Mouse (Mus musculus) thymus, adult 2 months (tissue): ENCODE data around the gene Klf1.

Experiments
- CTCF ChIP-seq: fragments of 200-500 bp; IDR thresholded peaks from 2 replicates; pipeline ENCODE4 v1.5.1; 2012; ENCODE audit warnings: mild to moderate bottlenecking, control low read depth, low read length, moderate library complexity, borderline replicate concordance; ENCODE audit not compliant: control insufficient read depth, poor library complexity, insufficient read depth; ENCODE audit errors: extremely low read depth
- POLR2A ChIP-seq: fragments of 200-500 bp; IDR thresholded peaks from 2 replicates; pipeline ENCODE4 v1.6.1; 2012; ENCODE audit warnings: mild to moderate bottlenecking, low read length, control low read depth, moderate library complexity; ENCODE audit not compliant: control insufficient read depth, poor library complexity, insufficient read depth; ENCODE audit errors: extremely low read depth

GRCm38 (mm10) chr8:84917781-84918180 lies 16.1 kb downstream of the Klf1 start:
- TF ChIP-seq CTCF, result no peak
- TF ChIP-seq POLR2A, result no peak
